Mouse (Mus musculus): Measurements from ENCODE around the gene Tsga10ip.

DNA sequence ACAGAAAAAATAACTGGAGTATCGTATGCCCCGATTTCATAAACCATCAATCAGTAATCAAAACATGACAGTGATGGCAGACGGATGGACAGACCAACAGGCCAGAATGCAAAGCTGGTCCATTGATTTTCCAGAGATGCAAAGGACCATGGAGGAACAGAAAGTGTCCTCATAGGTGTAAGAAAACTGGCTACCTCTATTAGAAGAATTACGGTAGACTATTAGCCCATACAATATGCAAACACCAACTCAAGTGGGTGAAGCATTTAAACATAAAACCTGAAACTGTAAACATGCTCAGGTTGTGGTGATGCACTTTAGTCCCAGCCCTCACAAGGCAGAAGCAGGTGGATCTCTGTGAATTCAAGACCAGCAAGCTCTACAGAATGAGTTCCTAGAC is 7.0 kb downstream of the Tsga10ip start:
- TF ChIP-seq POLR2A (IDR thresholded peaks at IDR 0.05; ENCODE audit: borderline replicate concordance, control insufficient read depth, low read depth, low read length), result no peak
- no peak for TF ChIP-seq CTCF (IDR thresholded peaks at IDR 0.05; ENCODE audit: control insufficient read depth, insufficient read depth, low read length)
